Mouse (Mus musculus): Measurements from ENCODE around the gene Dok1.
A peak's percentile ranks its signal among the peaks of the same experiment; 100 is the strongest.

The Dok1 gene

DNA sequence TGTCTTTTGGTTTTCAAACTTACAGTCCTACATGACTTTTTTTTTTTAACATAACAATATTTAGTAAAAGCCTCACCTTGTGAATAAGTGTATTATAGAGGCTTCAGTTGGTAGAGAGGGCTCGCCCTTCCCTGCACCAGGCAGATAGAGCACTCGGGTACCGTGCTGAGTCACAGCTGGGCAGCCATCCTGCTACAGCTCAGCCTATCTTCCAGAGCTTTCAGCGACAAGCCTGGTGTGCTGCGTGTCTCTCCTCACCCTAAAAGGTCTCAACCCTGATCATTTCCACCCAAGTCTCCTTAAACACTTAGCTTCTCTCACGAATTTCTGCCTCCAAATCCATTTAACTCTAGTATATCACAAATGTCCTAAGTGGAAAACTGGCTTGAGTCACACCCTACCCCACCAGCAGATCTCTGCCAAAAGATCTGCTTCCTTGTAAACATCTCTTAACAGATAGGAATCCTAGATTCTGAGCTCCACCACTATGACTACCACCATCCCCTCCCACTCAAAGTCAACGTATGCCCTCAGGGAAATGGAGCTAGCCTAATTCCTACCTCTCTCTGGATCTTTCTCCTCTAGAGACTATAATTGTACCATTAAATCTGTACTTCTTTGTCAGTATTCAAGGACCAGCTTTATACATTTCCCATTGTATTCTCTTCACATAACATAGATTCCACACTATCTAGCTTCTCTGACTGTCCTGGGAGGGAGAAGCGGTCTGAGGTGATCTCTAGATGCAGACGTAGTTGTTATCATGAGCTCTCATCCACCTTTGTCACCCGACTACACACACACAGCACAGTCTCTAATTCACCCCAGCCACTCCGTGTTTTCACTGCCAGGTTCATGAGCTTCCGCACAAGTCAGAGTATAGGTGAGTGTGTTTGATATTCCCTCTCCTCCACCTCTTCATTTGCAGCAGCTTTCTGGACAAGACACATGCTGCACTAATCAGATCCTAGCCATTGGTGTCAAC lies 18.5 kb downstream of the Dok1 start:
- no peak for DNase-seq (ENCODE audit: low read depth, low spot score)

GRCm38 (mm10) chr6:83013444-83013843 lies 19.8 kb downstream of the Dok1 start:
- DNase-seq (ENCODE audit: low read depth, low spot score): no peak

DNA sequence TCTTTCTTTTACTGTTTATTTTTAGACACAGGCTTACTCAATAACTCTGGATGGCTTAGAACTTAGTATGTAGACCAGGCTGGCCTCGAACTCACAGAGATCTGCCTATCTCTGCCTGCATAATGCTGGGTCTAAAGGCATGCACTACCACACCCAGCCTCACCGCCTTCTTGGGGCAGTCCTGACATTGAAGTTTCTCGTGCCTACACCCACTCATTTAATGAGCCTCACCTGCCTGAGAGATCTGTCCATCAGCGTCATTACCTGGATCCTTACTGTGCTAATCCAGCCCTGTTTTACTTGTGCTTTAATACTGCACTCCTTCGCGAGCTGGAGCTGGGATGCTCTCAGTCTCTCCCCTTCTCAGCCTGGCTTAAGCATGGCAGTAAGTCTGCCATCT lies 21.5 kb downstream of the Dok1 start:
- DNase-seq (ENCODE audit: low read depth, low spot score): no peak

DNA sequence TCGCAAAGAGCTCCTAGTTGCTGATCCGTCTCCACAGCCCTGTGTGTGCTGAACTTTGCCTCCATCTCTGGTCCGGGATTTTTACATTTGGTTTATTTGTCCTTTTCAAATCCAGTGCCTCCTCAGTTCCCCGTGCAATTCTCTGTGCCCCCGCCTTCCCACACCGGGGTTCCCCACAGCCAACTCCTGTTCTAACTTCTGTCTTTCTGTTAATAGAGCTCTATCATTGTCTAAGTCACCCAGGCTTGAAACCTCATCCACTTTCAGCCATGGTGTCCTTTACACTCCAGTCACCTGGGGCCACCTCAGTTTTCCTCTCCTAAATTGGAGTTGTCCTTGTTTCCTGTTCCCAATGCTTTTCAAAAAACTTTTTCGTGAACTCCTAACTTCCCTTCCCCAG lies 22.0 kb downstream of the Dok1 start:
- no peak for DNase-seq (ENCODE audit: low read depth, low spot score)

- DNase-seq (ENCODE audit: low read depth, low spot score): no peak
Observed at GRCm38 (mm10) chr6:83010010-83010409, 23.3 kb downstream of the Dok1 start.

DNA sequence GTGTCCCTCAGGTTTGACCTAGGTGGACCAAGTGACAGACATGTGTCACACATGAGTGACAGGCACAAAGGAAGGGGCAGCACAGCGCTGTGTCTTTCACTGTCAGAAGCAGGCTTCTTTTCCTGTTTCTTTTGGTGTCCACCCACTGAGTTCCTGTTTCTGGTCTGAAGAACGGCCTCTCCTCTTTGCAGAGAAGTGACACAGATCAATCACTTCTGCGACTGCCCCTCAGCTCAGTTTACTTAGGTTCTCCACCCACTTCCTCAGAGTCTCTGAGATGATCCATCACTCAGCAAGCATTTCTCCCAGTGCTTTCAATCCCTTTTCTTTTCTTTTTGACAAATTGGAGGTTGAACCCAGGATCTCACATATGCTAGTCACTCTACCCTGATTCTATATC lies 24.6 kb downstream of the Dok1 start:
- no peak for DNase-seq (ENCODE audit: low read depth, low spot score)

DNA sequence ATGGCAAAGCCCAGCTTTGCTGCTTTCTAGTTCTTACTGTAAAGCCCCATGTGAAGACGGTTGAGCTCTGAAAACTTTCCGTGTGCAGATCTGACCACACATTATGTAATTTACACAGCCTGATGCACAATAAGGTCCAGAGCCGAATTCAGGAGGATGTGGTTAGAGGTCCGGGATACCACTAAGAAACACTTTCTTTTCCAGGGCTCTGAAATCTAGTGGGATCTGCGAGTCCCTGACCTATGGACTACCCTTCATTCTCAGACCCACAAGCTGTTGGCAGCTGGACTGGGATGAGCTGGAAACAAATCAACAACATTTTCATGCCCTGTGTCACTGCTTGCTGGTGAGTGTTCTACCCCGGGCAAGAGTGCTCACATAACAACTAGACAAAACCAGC lies 27.2 kb downstream of the Dok1 start:
- no peak for DNase-seq (ENCODE audit: low read depth, low spot score)

DNA sequence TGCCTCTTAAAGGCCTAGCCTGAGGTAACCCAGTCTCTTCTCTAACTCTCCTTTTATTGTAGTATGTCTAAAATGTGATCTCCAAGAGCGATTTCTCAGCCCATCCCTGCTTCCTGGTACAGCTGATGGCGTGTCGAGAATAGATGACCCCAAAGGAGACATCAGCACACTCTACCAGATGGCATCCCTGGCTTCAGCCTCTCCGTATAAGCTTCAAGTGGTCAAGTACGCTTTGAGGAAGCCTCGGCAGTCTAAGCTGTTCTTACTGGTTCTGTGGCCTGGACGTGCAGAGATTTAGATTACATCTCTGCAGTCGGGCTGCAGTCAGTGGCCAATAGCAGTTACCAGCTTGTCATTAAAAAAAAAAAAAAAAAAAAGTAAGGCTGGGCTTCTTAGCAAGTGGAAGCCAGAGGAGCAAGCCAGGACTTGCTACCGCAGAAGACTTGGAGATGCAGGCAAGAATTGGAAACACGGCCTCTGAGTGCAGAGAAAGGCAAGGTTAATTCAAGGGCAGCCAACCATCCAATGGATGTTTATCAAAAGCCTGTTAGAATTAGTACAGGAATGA lies 27.7 kb downstream of the Dok1 start:
- DNase-seq (ENCODE audit: low read depth, low spot score): no peak

DNA sequence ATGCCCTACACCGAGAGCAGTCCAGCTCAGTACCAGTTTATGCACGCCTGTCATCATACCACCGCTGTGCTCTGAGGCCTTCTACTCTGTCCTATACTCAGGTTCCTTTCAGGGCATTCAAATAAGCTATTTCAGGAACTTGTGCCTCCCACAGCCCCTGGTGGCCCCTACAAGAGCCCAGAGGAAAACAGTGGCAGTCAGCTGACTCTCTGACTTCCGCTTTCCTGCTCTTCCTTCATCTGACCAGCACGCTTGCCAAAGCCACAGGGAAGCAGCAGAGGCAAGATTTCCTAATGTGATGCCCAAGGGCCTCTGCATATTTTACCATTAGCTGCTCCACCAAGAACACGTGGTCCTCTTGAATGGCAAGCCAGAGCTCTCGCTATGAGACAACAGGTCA lies 28.4 kb downstream of the Dok1 start:
- DNase-seq (ENCODE audit: low read depth, low spot score): no peak

DNA sequence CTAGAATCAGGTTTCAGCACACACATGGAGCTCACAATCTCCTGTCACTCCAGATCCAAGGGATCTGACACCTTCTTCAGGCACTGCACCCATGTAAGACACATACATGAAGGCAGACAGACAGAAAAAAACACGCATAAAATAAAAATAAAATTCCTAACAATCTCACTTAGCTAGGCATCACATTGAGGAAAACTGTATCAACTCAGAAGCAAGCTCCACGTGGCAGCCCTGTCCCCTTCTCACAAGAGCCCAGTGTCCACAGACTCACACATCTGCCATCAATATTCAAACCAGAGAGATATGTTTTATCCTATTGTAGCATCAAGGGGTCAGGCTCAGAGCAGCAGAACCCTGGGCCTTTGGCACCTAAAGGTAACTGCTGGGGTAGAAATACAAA lies 29.0 kb downstream of the Dok1 start:
- no peak for DNase-seq (ENCODE audit: low read depth, low spot score)

DNA sequence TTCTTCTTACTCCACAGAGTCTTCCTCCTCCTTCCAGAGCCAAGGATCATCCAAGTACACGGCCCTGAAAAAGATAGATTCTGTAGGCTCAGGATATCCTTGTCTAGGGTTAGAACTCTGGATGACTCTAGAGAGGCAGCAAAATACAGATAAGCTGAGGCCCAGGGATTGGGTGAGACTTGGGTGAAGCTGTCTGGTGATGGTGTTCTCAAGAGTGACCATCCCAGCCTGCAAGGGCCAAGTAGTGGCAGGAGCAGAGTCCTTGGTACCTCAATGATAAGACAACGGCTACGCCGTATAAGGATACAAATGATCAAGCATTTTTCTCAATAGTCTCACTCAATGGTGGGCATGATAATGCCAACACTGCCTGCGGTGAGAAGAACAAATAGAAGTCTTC lies 29.4 kb downstream of the Dok1 start:
- no peak for DNase-seq (ENCODE audit: low read depth, low spot score)

GRCm38 (mm10) chr6:83003082-83003481 lies 30.2 kb downstream of the Dok1 start:
- no peak for DNase-seq (ENCODE audit: low read depth, low spot score)

GRCm38 (mm10) chr6:82999986-83000385 lies 33.3 kb downstream of the Dok1 start:
- no peak for DNase-seq (ENCODE audit: low read depth, low spot score)

- peak; percentile 43 for DNase-seq (ENCODE audit: low read depth, low spot score)
Observed at GRCm38 (mm10) chr6:82998326-82998725, 34.9 kb downstream of the Dok1 start.

- no peak for DNase-seq (ENCODE audit: low read depth, low spot score)
Observed at GRCm38 (mm10) chr6:82997511-82998102, 35.7 kb downstream of the Dok1 start.

DNA sequence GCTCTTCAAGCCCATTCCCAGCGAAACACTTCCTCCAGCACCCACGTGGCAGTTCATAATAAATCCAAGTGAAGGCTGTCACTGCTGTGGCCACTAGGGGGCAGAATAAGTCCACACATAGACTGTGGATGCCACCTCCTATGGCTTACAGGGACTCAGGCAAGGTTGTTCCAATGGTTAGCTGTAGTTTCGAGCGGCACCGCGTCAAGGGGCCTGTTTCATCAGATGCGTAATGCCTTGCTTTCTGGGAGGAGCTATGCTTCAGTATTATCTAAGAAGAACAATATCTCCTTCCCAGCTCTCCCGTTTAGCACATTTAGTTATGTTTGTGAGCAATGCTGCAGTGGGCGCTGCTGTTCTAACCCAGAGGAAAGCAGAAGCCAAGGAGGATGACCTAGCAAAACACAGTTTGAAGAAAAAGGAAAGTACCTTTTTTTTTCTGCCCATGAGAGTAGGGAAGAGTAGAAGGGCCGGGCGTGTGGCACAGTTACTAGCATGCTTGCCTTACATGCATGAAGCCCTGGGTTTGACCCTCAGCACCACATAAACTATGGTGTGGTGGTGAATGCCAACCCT lies 36.4 kb downstream of the Dok1 start:
- peak; percentile 94 for DNase-seq (ENCODE audit: low read depth, low spot score)

- DNase-seq (ENCODE audit: low read depth, low spot score): no peak
Observed at GRCm38 (mm10) chr6:82994372-82994771, 38.9 kb downstream of the Dok1 start.

GRCm38 (mm10) chr6:82993696-82994095 lies 39.6 kb downstream of the Dok1 start:
- no peak for DNase-seq (ENCODE audit: low read depth, low spot score)

- no peak for DNase-seq (ENCODE audit: low read depth, low spot score)
Observed at GRCm38 (mm10) chr6:82987411-82987971, 45.8 kb downstream of the Dok1 start.

All from ES-CJ7 (cell line).